Mouse (Mus musculus): ENCODE measurements around the gene Chrna5.

GRCm38 (mm10) chr9:54931765-54932164 lies 48.9 kb upstream of the Chrna5 start:
- TF ChIP-seq CTCF (IDR thresholded peaks at IDR 0.05; ENCODE audit: borderline replicate concordance, extremely low read depth, insufficient read depth, insufficient read length) (no peak), POLR2A (IDR thresholded peaks at IDR 0.05; ENCODE audit: borderline replicate concordance, extremely low read depth, insufficient read depth, insufficient read length, poor library complexity, severe bottlenecking) (no peak)

Data from brain, embryonic 14.5 days (tissue).